Mouse (Mus musculus): ENCODE measurements at regions not wholly inside any gene's neighbourhood (a gene's known extent, or its start where the extent isn't known, plus 50 kb on each side); places are given as distances from the start of the nearest gene placed in this dataset.

GRCm38 (mm10) chr17:4813232-4813631, 180.9 kb upstream of the Arid1b start:
- DNase-seq = no peak

- no peak for DNase-seq
These were observed 180.5 kb upstream of the Arid1b start for GRCm38 (mm10) chr17:4813666-4814065.

GRCm38 (mm10) chr17:4825221-4825895, 168.8 kb upstream of the Arid1b start:
- DNase-seq = no peak

- DNase-seq = peak; percentile 75
These were observed 160.1 kb upstream of the Arid1b start for GRCm38 (mm10) chr17:4834065-4834464.

- DNase-seq = no peak
These were observed 159.6 kb upstream of the Arid1b start for GRCm38 (mm10) chr17:4834571-4834970.

GRCm38 (mm10) chr17:4835065-4835705, 158.9 kb upstream of the Arid1b start:
- DNase-seq = no peak

- no peak for DNase-seq
These were observed 154.0 kb upstream of the Arid1b start for GRCm38 (mm10) chr17:4840123-4840522.

GRCm38 (mm10) chr17:4858304-4858703, 135.8 kb upstream of the Arid1b start:
- no peak for DNase-seq

GRCm38 (mm10) chr17:4864901-4865300, 129.2 kb upstream of the Arid1b start:
- no peak for DNase-seq

- DNase-seq = no peak
These were observed 128.5 kb upstream of the Arid1b start for GRCm38 (mm10) chr17:4865621-4866020.

- no peak for DNase-seq
These were observed 127.9 kb upstream of the Arid1b start for GRCm38 (mm10) chr17:4866026-4866896.

GRCm38 (mm10) chr17:4867083-4867482, 127.0 kb upstream of the Arid1b start:
- DNase-seq = no peak

GRCm38 (mm10) chr17:4867754-4868445, 126.2 kb upstream of the Arid1b start:
- peak; percentile 85 for DNase-seq

GRCm38 (mm10) chr17:4868446-4868825, 125.7 kb upstream of the Arid1b start:
- peak; percentile 31 for DNase-seq

- peak; percentile 78 for DNase-seq
These were observed 125.3 kb upstream of the Arid1b start for GRCm38 (mm10) chr17:4868861-4869260.

GRCm38 (mm10) chr17:4871267-4871666, 122.9 kb upstream of the Arid1b start:
- DNase-seq = no peak

- no peak for DNase-seq
These were observed 119.7 kb upstream of the Arid1b start for GRCm38 (mm10) chr17:4874459-4874858.

GRCm38 (mm10) chr17:4875086-4876046, 118.8 kb upstream of the Arid1b start:
- no peak for DNase-seq

- no peak for DNase-seq
These were observed 117.7 kb upstream of the Arid1b start for GRCm38 (mm10) chr17:4876431-4876830.

- no peak for DNase-seq
These were observed 112.7 kb upstream of the Arid1b start for GRCm38 (mm10) chr17:4881473-4881872.

- DNase-seq = no peak
These were observed 110.0 kb upstream of the Arid1b start for GRCm38 (mm10) chr17:4884083-4884482.

- DNase-seq = no peak
These were observed 109.4 kb upstream of the Arid1b start for GRCm38 (mm10) chr17:4884761-4885160.

All from adrenal gland, adult 8-10 months (tissue).